Mouse (Mus musculus) bone marrow, adult 2 months (tissue): ENCODE results near the gene Zyg11b.

Experiments
- CTCF ChIP-seq: fragments of 200-500 bp; IDR thresholded peaks from 2 replicates; pipeline ENCODE4 v1.5.1; 2011; ENCODE audit warnings: low read length, control low read depth; ENCODE audit not compliant: control insufficient read depth, insufficient read depth
- POLR2A ChIP-seq: fragments of 200-500 bp; IDR thresholded peaks from 2 replicates; pipeline ENCODE4 v1.6.1; 2011; ENCODE audit warnings: low read depth, mild to moderate bottlenecking, control low read depth, low read length, borderline replicate concordance; ENCODE audit not compliant: control insufficient read depth

GRCm38 (mm10) chr4:108219019-108219418, 81.9 kb downstream of the Zyg11b start:
- TF ChIP-seq CTCF (no peak), POLR2A (no peak)
